Mouse (Mus musculus) cerebellum, adult 2 months (tissue): ENCODE data around the gene Lrch4.

Experiments
- CTCF ChIP-seq: fragments of 200-500 bp; IDR thresholded peaks from 2 replicates; pipeline ENCODE4 v1.5.1; 2011; ENCODE audit warnings: low read depth, mild to moderate bottlenecking, control low read depth, low read length, moderate library complexity, borderline replicate concordance; ENCODE audit not compliant: insufficient read depth
- POLR2A ChIP-seq: fragments of 200-500 bp; IDR thresholded peaks from 2 replicates; pipeline ENCODE4 v1.6.1; 2011; ENCODE audit warnings: low read length, control low read depth, borderline replicate concordance; ENCODE audit not compliant: insufficient read depth

DNA sequence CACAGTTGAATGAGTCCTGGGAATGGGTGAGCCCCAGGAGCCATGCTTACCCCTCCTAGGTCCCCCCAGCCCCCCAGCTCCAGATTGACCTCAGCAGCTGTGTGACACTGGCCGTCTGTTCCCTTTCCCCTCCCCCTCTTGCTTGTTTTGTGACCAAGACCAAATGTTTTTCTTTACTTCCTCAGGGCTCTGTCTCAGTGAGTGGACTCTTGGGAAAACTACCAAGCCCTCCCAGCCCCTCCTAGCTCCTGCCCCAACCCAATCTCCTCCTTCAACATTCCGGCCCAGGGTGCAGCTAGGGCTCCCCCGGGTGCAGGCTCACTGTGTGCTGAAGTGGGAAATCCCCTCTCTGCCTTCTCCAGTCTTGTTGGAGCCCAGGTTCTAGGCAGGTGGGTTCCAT, 1.7 kb downstream of the Lrch4 start:
- TF ChIP-seq CTCF, result no peak
- no peak for TF ChIP-seq POLR2A
